Mouse (Mus musculus) embryonic facial prominence, embryonic 10.5 days (tissue): ENCODE measurements around the gene Abcc12. TPM values are rescaled to one million over a fixed set of nuclear protein-coding genes. Genes with fewer than 3 reads are reported as not detected.

Source experiments
- DNase-seq: peaks from one replicate; pipeline ENCODE4 v3.0.0-alpha.2; 2017; ENCODE audit warnings: low spot score
- H3K27ac ChIP-seq: fragments of 300-500 bp; sonication (generic); replicated peaks from 2 replicates; pipeline ENCODE4 v1.5.1; 2016; ENCODE audit warnings: mild to moderate bottlenecking
- H3K27me3 ChIP-seq: fragments of 300-500 bp; sonication (generic); replicated peaks from 2 replicates; pipeline ENCODE4 v1.6.1; 2016; ENCODE audit warnings: low read depth, mild to moderate bottlenecking; ENCODE audit not compliant: poor library complexity, severe bottlenecking
- H3K36me3 ChIP-seq: fragments of 300-500 bp; sonication (generic); replicated peaks from 2 replicates; pipeline ENCODE4 v1.6.1; 2016; ENCODE audit warnings: mild to moderate bottlenecking, moderate library complexity
- H3K4me1 ChIP-seq: fragments of 300-500 bp; sonication (generic); 2 replicates; pipeline ENCODE4 v1.6.1; 2016
- H3K4me3 ChIP-seq: fragments of 300-500 bp; sonication (generic); 2 replicates; pipeline ENCODE4 v1.5.1; 2016; ENCODE audit warnings: mild to moderate bottlenecking, moderate library complexity
- H3K9me3 ChIP-seq: fragments of 300-500 bp; sonication (generic); 2 replicates; pipeline ENCODE4 v1.6.1; 2016; ENCODE audit warnings: mild to moderate bottlenecking
- WGBS: fragments of 180-500 bp; shearing (Covaris S2); methylation state at CpG from one replicate; pipeline ENCODE4 v1.1.7; 2016; 5-methylcytosine and 5-hydroxymethylcytosine counted together
- microRNA-seq: library from miRNA; unstranded; fragments of <30 nt; microRNA quantifications from one replicate; pipeline ENCODE4, GENCODE M21; 2017
- polyA plus RNA-seq: library from polyadenylated mRNA; unstranded; fragments of >200 nt; fragmentation: Nextera tagmentation; extraction: Ambion mirVana; gene quantifications from 2 replicates; pipeline ENCODE4 v1.2.1, GENCODE M21; 2016

Gene Abcc12
- polyA plus RNA-seq, 1 experiment from 2014 or later = not detected

DNA sequence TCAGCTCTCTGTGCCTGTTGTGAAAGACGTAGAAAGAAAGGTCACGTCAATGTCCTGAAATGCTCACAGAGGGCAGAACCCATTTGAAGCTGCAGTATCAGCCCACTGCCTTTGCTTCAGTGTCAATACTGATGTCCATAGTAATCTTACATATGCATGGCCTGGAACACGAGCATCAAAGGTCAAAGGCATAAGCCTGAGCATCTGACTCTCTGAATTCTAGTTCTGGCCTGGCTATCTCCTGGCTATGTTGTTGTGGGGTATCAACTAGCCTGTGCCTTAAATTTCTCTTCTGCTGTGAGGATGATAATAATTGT, 141.5 kb downstream of the Abcc12 start:
- Histone ChIP-seq H3K4me3 (no peak overlapping the region), H3K9me3 (no peaks in the 10 kb centered on the region), H3K27me3 (no peaks in the 10 kb centered on the region), H3K36me3 (no peaks in the 10 kb centered on the region), H3K4me1 (no peaks in the 10 kb centered on the region; the same call in 1 of the 2 replicates), H3K27ac (no peak overlapping the region; the same call in 1 of the 2 replicates)
- DNase-seq = no peak
- 68% methylated on average over 3 of the region's 3 CpGs for WGBS

DNA sequence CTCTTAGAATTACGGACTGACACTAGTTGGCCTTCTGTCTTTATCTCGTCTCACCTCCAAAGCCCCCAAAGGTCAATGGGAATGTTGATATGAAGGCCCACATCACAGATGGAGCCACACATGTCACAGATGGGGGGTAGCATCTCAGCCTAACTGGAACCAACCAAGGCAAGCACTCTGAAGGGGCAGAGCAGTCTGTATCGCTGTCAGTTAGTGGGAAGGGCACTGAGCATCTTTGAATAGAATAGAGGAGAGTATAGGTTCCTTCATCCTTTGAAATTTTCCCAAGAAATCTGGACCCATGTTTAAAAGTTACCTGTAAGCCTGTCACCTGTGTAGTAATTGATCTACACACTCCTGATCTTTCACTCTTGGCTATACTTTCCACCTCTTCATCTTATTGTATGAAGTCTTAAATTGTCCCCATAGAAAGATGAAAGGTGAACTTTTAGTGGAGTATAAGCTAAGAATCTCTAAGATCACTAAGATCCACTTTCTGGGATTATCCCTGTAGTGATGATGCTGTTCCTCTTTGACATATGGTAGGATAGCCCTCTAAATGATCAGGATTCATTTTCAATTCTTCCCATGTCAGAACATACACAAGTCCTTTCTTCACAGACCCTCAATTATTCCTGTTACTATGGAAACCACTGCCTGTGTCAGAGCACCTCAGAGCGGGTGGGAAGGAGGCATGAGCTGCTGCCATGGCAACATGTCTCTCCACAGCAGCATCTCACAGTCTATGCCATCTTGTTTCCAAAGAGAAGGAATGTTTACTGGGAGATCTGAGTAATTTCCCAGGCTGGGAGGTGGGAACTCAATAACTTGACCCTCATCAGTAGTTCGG, 142.1 kb downstream of the Abcc12 start:
- no peak overlapping the region; the same call in 1 of the 2 replicates for H3K27ac ChIP-seq

DNA sequence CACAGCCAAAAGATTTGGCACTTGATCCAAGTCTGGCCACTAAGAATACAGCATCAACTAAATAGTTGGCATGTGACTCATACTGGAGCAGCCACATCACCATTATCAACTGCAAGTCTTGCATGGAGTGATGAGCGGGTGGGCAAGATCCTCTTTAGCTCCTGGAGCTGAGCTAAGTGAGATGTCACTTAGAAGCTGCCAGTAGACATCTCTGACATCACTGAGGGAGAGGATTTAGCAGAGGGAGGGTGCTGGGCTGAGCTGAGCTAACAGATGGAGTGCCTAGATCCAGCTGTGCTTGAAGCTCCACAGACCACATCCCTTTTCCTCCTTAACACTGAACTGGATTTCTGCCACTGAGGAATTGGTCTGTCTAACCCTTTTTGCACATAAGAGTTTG, 143.1 kb downstream of the Abcc12 start:
- no peaks in the 10 kb centered on the region for H3K9me3 ChIP-seq
- no peaks in the 10 kb centered on the region; the same call in 1 of the 2 replicates for H3K4me1 ChIP-seq
- WGBS = 83% methylated on average over 1 of the region's 1 CpGs
- H3K27me3 ChIP-seq = no peaks in the 10 kb centered on the region
- H3K36me3 ChIP-seq = no peaks in the 10 kb centered on the region
- no peak overlapping the region for H3K27ac ChIP-seq
- no peak overlapping the region for H3K4me3 ChIP-seq
- no peak for DNase-seq

More for the DNA sequence above, 142.1 kb downstream of the Abcc12 start:
- no peaks in the 10 kb centered on the region for H3K36me3 ChIP-seq
- no peaks in the 10 kb centered on the region for H3K27me3 ChIP-seq
- no peaks in the 10 kb centered on the region; the same call in 1 of the 2 replicates for H3K4me1 ChIP-seq
- peak; percentile 29 for DNase-seq
- H3K9me3 ChIP-seq = no peaks in the 10 kb centered on the region
- no peak overlapping the region for H3K4me3 ChIP-seq
- WGBS = 65% methylated on average over 5 of the region's 5 CpGs

Small RNA genes within 50 kb of the gene (microRNA-seq; reads per million reads assigned to microRNA genes)
- not detected for gene Gm44348

Other genes with a start within 250 kb of the Abcc12 start
- 50.5 and 51.4 TPM in 2 replicates for gene Lonp2, start 43.4 kb upstream of the Abcc12 start, polyA plus RNA-seq
- gene Gm10638, start 165.0 kb upstream of the Abcc12 start, polyA plus RNA-seq = 4.6 and 4.8 TPM in 2 replicates
- gene Siah1a, start 165.2 kb upstream of the Abcc12 start, polyA plus RNA-seq = 49.3 and 50.5 TPM in 2 replicates